Mouse (Mus musculus): ENCODE measurements at regions not wholly inside any gene's neighbourhood (a gene's known extent, or its start where the extent isn't known, plus 50 kb on each side); places are given as distances from the start of the nearest gene placed in this dataset.

DNA sequence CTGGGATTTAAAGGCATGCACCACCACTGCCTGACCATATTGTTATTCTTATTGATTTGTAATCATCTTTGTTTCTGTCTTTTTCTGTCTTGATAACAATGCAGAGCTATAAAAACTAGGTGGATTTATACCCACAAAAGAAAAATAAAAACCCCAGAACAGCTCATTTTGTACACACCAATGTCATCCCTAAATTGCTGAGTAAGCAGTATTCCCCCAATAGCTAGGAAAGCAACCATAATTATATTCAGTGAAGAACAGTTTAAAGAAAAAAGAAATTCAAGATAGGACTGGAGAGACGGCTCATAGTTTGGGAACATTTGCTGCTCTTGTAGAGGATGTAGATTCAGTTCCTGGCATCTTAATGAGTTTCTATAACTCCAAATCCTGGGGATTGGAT, 991.6 kb upstream of the Lrrtm3 start:
- no peak for TF ChIP-seq CTCF (IDR thresholded peaks at IDR 0.05; ENCODE audit: low read depth, low read length)
- no peak for TF ChIP-seq POLR2A (IDR thresholded peaks at IDR 0.05; ENCODE audit: borderline replicate concordance, low read depth, low read length)

All from bone marrow macrophage, adult 2 months (primary cell).